Mouse (Mus musculus): ENCODE measurements at regions not wholly inside any gene's neighbourhood (a gene's known extent, or its start where the extent isn't known, plus 50 kb on each side); places are given as distances from the start of the nearest gene placed in this dataset.

GRCm38 (mm10) chr9:51430426-51430825 is 101.7 kb upstream of the 1810046K07Rik start:
- H3K4me3 ChIP-seq, result no peak overlapping the region
- H3K9ac ChIP-seq, result no peak overlapping the region
- ATAC-seq (ENCODE audit: insufficient number of reproducible peaks, low FRiP score, low TSS enrichment, low read depth), result no peak
- 48% methylated on average over 2 of the region's 2 CpGs for WGBS
- no peaks in the 10 kb centered on the region for H3K36me3 ChIP-seq
- no peaks in the 10 kb centered on the region for H3K4me1 ChIP-seq
- H3K27ac ChIP-seq, result no peak overlapping the region
- H3K9me3 ChIP-seq, result no peaks in the 10 kb centered on the region
- no peak overlapping the region for H3K4me2 ChIP-seq
- H3K27me3 ChIP-seq, result no peaks in the 10 kb centered on the region

DNA sequence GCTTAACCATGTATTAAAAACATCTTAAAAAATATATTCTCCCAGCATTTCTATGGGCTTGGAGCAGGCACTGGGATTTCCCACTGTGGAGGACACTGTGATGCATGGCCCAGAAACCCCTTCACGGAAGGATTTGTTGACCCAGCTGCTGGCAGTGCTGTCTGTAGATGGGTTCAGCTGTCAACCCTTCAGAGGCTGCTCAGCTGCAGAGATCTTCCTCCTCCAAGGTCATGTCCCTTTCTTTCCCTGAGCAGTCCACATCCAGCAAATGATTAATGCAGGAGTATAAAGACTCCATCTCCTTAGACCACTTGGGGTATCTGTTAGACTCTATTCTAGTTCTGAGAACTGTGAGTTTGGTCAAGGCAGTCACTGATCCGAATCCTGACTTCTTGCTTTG is 108.4 kb upstream of the 1810046K07Rik start:
- no peaks in the 10 kb centered on the region for H3K9me3 ChIP-seq
- no peak for ATAC-seq (ENCODE audit: insufficient number of reproducible peaks, low FRiP score, low TSS enrichment, low read depth)
- H3K9ac ChIP-seq, result no peak overlapping the region
- no peak overlapping the region for H3K27ac ChIP-seq
- no peaks in the 10 kb centered on the region for H3K4me1 ChIP-seq
- H3K36me3 ChIP-seq, result no peaks in the 10 kb centered on the region
- no peak overlapping the region for H3K4me3 ChIP-seq
- no peaks in the 10 kb centered on the region for H3K27me3 ChIP-seq
- no peak overlapping the region for H3K4me2 ChIP-seq
- WGBS, result 69% methylated on average over 2 of the region's 2 CpGs

DNA sequence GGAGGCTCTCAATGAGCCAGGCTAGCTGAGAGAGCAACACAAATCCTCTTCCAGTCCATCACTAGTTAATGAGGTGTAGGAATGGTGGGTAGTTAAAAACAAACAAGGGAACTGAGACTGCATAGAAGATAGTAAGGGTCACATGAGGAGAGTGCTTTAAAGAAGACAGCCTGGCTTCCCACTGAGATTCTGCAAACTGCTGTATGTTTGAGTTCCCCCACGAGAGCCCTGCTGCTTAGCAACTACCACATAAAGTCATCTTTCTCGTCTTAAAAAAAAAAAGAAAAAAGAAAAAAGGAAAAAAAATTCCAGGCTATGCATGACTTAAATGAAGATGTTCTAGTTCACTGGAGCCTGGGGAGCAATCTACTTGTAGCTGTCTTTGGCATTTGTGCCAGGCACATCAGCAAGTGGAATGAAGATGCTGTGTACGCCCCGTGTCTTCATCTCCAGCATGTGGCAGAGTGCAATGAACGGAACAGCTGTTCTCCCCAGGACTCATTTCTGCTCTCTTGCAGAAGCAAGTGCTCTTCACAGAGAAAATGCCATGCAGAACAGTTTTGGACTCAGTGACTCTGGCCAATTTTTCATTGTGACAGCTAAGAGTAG is 113.2 kb upstream of the 1810046K07Rik start:
- WGBS, result 37% methylated on average over 5 of the region's 5 CpGs
- no peak for ATAC-seq (ENCODE audit: insufficient number of reproducible peaks, low FRiP score, low TSS enrichment, low read depth)
- H3K27ac ChIP-seq, result no peak overlapping the region

GRCm38 (mm10) chr9:51455690-51456089 is 127.0 kb upstream of the 1810046K07Rik start:
- ATAC-seq (ENCODE audit: insufficient number of reproducible peaks, low FRiP score, low TSS enrichment, low read depth), result no peak
- H3K9ac ChIP-seq, result no peak overlapping the region
- no peaks in the 10 kb centered on the region for H3K9me3 ChIP-seq
- H3K4me3 ChIP-seq, result no peak overlapping the region
- H3K4me2 ChIP-seq, result no peak overlapping the region
- no peak overlapping the region for H3K27ac ChIP-seq
- 71% methylated on average over 2 of the region's 2 CpGs for WGBS
- no peaks in the 10 kb centered on the region for H3K27me3 ChIP-seq
- H3K4me1 ChIP-seq, result no peaks in the 10 kb centered on the region
- H3K36me3 ChIP-seq, result no peaks in the 10 kb centered on the region

More for the DNA sequence above, 113.2 kb upstream of the 1810046K07Rik start:
- Histone ChIP-seq H3K36me3 (no peaks in the 10 kb centered on the region), H3K9me3 (no peaks in the 10 kb centered on the region), H3K27me3 (no peaks in the 10 kb centered on the region), H3K9ac (no peak overlapping the region), H3K4me1 (no peaks in the 10 kb centered on the region), H3K4me3 (no peak overlapping the region), H3K4me2 (no peak overlapping the region)

GRCm38 (mm10) chr9:51462463-51463024 is 133.8 kb upstream of the 1810046K07Rik start:
- H3K9ac ChIP-seq, result no peak overlapping the region
- no peak overlapping the region for H3K4me2 ChIP-seq
- H3K4me1 ChIP-seq, result no peaks in the 10 kb centered on the region
- H3K27me3 ChIP-seq, result no peaks in the 10 kb centered on the region
- no peaks in the 10 kb centered on the region for H3K36me3 ChIP-seq
- no peak for ATAC-seq (ENCODE audit: insufficient number of reproducible peaks, low FRiP score, low TSS enrichment, low read depth)
- H3K9me3 ChIP-seq, result no peaks in the 10 kb centered on the region
- no peak overlapping the region for H3K4me3 ChIP-seq
- 76% methylated on average over 6 of the region's 6 CpGs for WGBS
- no peak overlapping the region for H3K27ac ChIP-seq

GRCm38 (mm10) chr9:51470031-51470430 is 141.3 kb upstream of the 1810046K07Rik start:
- ATAC-seq (ENCODE audit: insufficient number of reproducible peaks, low FRiP score, low TSS enrichment, low read depth), result no peak
- 80% methylated on average over 1 of the region's 1 CpGs for WGBS
- Histone ChIP-seq H3K27ac (no peak overlapping the region), H3K36me3 (no peaks in the 10 kb centered on the region), H3K4me2 (no peak overlapping the region), H3K9ac (no peak overlapping the region), H3K9me3 (no peaks in the 10 kb centered on the region), H3K4me3 (no peak overlapping the region), H3K4me1 (no peaks in the 10 kb centered on the region), H3K27me3 (no peaks in the 10 kb centered on the region)

- no peak for ATAC-seq (ENCODE audit: insufficient number of reproducible peaks, low FRiP score, low TSS enrichment, low read depth)
- Histone ChIP-seq H3K36me3 (no peaks in the 10 kb centered on the region), H3K4me1 (no peaks in the 10 kb centered on the region), H3K9ac (no peak overlapping the region), H3K27me3 (no peaks in the 10 kb centered on the region), H3K9me3 (no peaks in the 10 kb centered on the region), H3K4me2 (no peak overlapping the region), H3K4me3 (no peak overlapping the region), H3K27ac (no peak overlapping the region)
- WGBS, result 62% methylated on average over 3 of the region's 3 CpGs
Measured at GRCm38 (mm10) chr9:51476511-51477056, 147.9 kb upstream of the 1810046K07Rik start.

DNA sequence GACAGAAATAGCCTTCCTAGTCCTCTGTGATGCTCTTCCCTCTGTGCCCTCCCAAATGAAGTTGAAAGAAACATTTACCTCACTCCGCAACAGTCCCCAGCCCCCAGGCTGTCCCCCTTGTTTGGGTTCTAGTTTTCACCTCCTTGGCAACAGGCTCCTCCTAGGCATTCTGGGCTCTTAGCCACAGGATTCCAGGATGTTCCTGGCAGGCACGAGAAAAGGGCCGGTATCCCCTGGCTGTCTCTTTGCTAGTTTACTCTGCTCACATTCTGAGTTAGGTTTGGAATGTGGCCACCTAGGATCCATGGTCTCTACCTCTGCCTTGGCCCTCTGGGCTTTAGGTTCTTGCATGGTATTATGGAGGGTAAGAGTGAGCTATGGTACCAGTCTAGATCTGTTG is 159.1 kb upstream of the 1810046K07Rik start:
- no peak overlapping the region for H3K27ac ChIP-seq
- H3K4me3 ChIP-seq, result no peak overlapping the region
- H3K9ac ChIP-seq, result no peak overlapping the region
- ATAC-seq (ENCODE audit: insufficient number of reproducible peaks, low FRiP score, low TSS enrichment, low read depth), result no peak
- H3K4me1 ChIP-seq, result 0 out of 2 replicates have a peak, but pooled peaks cover 3% of the 10 kb centered on the region
- H3K4me2 ChIP-seq, result no peak overlapping the region
- 47% methylated on average over 3 of the region's 3 CpGs for WGBS
- no peaks in the 10 kb centered on the region for H3K27me3 ChIP-seq
- no peaks in the 10 kb centered on the region for H3K36me3 ChIP-seq
- no peaks in the 10 kb centered on the region for H3K9me3 ChIP-seq

GRCm38 (mm10) chr9:51507265-51507913 is 178.7 kb upstream of the 1810046K07Rik start:
- Histone ChIP-seq H3K9ac (no peak overlapping the region), H3K27me3 (no peaks in the 10 kb centered on the region), H3K4me1 (peaks cover 2% of the 10 kb centered on the region; the same call in 1 of the 2 replicates), H3K27ac (no peak overlapping the region), H3K4me3 (no peak overlapping the region), H3K36me3 (no peaks in the 10 kb centered on the region), H3K4me2 (no peak overlapping the region), H3K9me3 (no peaks in the 10 kb centered on the region)
- WGBS, result 60% methylated on average over 3 of the region's 3 CpGs
- ATAC-seq (ENCODE audit: insufficient number of reproducible peaks, low FRiP score, low TSS enrichment, low read depth), result peak; percentile 65; the same call in 1 of the 2 replicates

GRCm38 (mm10) chr9:51517643-51518042 is 188.9 kb upstream of the 1810046K07Rik start:
- H3K9ac ChIP-seq, result no peak overlapping the region
- peaks cover 3% of the 10 kb centered on the region; the same call in 1 of the 2 replicates for H3K4me1 ChIP-seq
- H3K4me2 ChIP-seq, result no peak overlapping the region
- H3K4me3 ChIP-seq, result no peak overlapping the region
- H3K27me3 ChIP-seq, result no peaks in the 10 kb centered on the region
- 61% methylated on average over 2 of the region's 2 CpGs for WGBS
- H3K27ac ChIP-seq, result no peak overlapping the region
- H3K36me3 ChIP-seq, result no peaks in the 10 kb centered on the region
- H3K9me3 ChIP-seq, result no peaks in the 10 kb centered on the region
- ATAC-seq (ENCODE audit: insufficient number of reproducible peaks, low FRiP score, low TSS enrichment, low read depth), result no peak

GRCm38 (mm10) chr9:51518376-51518775 is 189.7 kb upstream of the 1810046K07Rik start:
- Histone ChIP-seq H3K4me1 (peaks cover 3% of the 10 kb centered on the region; the same call in 1 of the 2 replicates), H3K4me2 (no peak overlapping the region), H3K9ac (no peak overlapping the region), H3K27me3 (no peaks in the 10 kb centered on the region), H3K9me3 (no peaks in the 10 kb centered on the region), H3K36me3 (no peaks in the 10 kb centered on the region), H3K27ac (no peak overlapping the region), H3K4me3 (no peak overlapping the region)
- peak; percentile 78 for ATAC-seq (ENCODE audit: insufficient number of reproducible peaks, low FRiP score, low TSS enrichment, low read depth)
- 41% methylated on average over 4 of the region's 4 CpGs for WGBS

GRCm38 (mm10) chr9:51523471-51523870 is 194.8 kb upstream of the 1810046K07Rik start:
- Histone ChIP-seq H3K27me3 (no peaks in the 10 kb centered on the region), H3K27ac (no peak overlapping the region), H3K4me1 (peaks cover 3% of the 10 kb centered on the region; the same call in 1 of the 2 replicates), H3K9me3 (no peaks in the 10 kb centered on the region), H3K4me3 (no peak overlapping the region), H3K36me3 (no peaks in the 10 kb centered on the region), H3K9ac (no peak overlapping the region), H3K4me2 (no peak overlapping the region)
- ATAC-seq (ENCODE audit: insufficient number of reproducible peaks, low FRiP score, low TSS enrichment, low read depth), result no peak
